In genomic region chr2:121677649-121677986, GRCm38 (mm10) we compare ENCODE assay signal across 15 mouse cellular contexts.
DNase-seq lines count a peak whose midpoint lies in the region; ATAC-seq and TF ChIP-seq lines count a peak whose summit lies in the region.
"Had no signal": no experiment of that assay in that cellular context is flagged by ENCODE, and none has a peak within 500 bp of the region (broad histone marks: within the 10 kb centered on the region; RNA-seq: fewer than 3 reads in every experiment).

No protein-coding gene starts in this region.

- TF ChIP-seq POLR2A in myocyte (IDR thresholded peaks at IDR 0.05; ENCODE audit: insufficient read length, low read depth), result no peak

- H3K9ac ChIP-seq in heart, embryonic 14.5 days (ENCODE audit: low read length), result no peak overlapping the region
- no peak overlapping the region for H3K9ac ChIP-seq in midbrain, embryonic 11.5 days (ENCODE audit: low read length)
- H3K9ac ChIP-seq: embryonic facial prominence, embryonic 13.5 days; intestine, embryonic 15.5 days; liver, postnatal 0 days; neural tube, embryonic 12.5 days had no signal

- no peak overlapping the region for H3K4me3 ChIP-seq in heart, embryonic 14.5 days (ENCODE audit: control insufficient read depth in 1 of 2, insufficient read depth in 1 of 2, low read depth in 1 of 2, low read length in 2 of 2)
- H3K4me3 ChIP-seq in midbrain, embryonic 10.5 days, result no peak overlapping the region
- no peak overlapping the region for H3K4me3 ChIP-seq in midbrain, embryonic 11.5 days (ENCODE audit: low read depth, low read length)
- no peak overlapping the region for H3K4me3 ChIP-seq in myocyte
- H3K4me3 ChIP-seq: embryonic facial prominence, embryonic 13.5 days; intestine, embryonic 15.5 days; neural tube, embryonic 12.5 days had no signal

- H3K79me2 ChIP-seq in myocyte (ENCODE audit: control insufficient read depth, insufficient read depth), result no peaks in the 10 kb centered on the region

- H3K27me3 ChIP-seq in heart, embryonic 14.5 days (ENCODE audit: control insufficient read depth, insufficient read depth, low read length), result no peaks in the 10 kb centered on the region
- H3K27me3 ChIP-seq in midbrain, embryonic 10.5 days (ENCODE audit: low read depth, poor library complexity, severe bottlenecking), result no peaks in the 10 kb centered on the region
- no peaks in the 10 kb centered on the region for H3K27me3 ChIP-seq in midbrain, embryonic 11.5 days (ENCODE audit: control insufficient read depth, insufficient read depth, low read length)
- H3K27me3 ChIP-seq in myocyte (ENCODE audit: control insufficient read depth, insufficient read depth, insufficient read length), result no peaks in the 10 kb centered on the region
- H3K27me3 ChIP-seq: embryonic facial prominence, embryonic 13.5 days; intestine, embryonic 15.5 days; neural tube, embryonic 12.5 days had no signal

- H3ac ChIP-seq in myocyte (ENCODE audit: control insufficient read depth, insufficient read length), result no peak overlapping the region

- intact Hi-C loops in heart, postnatal 14 days (cut with DNase I), result no loop called here

- H3K4me2 ChIP-seq in heart, embryonic 14.5 days (ENCODE audit: low read length), result peak overlapping the region; percentile 19
- no peak overlapping the region for H3K4me2 ChIP-seq in midbrain, embryonic 11.5 days
- H3K4me2 ChIP-seq in myocyte (ENCODE audit: low read depth), result peak overlapping the region; percentile 45
- H3K4me2 ChIP-seq: embryonic facial prominence, embryonic 13.5 days; intestine, embryonic 15.5 days; neural tube, embryonic 12.5 days had no signal

- H3K4me1 ChIP-seq in heart, embryonic 14.5 days (ENCODE audit: control insufficient read depth in 2 of 2, insufficient read depth in 2 of 2, low read length in 2 of 2), result peaks cover 0 to 2% of the 10 kb centered on the region in 2 experiments; a peak in 2 of 4 replicates
- H3K4me1 ChIP-seq in midbrain, embryonic 10.5 days, result peaks cover 16% of the 10 kb centered on the region
- no peaks in the 10 kb centered on the region for H3K4me1 ChIP-seq in midbrain, embryonic 11.5 days (ENCODE audit: control insufficient read depth, insufficient read depth, low read length)
- H3K4me1 ChIP-seq: embryonic facial prominence, embryonic 13.5 days; intestine, embryonic 15.5 days; neural tube, embryonic 12.5 days had no signal

- DNase-seq in heart, postnatal 14 days, result no peak
- DNase-seq in midbrain, embryonic 10.5 days (ENCODE audit: low spot score), result no peak
- DNase-seq in midbrain, embryonic 11.5 days (ENCODE audit: low spot score, missing footprints), result no peak
- no peak for DNase-seq in kidney, postnatal 36 days
- DNase-seq: cerebellum, adult 9-10 months; liver; liver, postnatal 0 days; thymus, postnatal 4 days had no signal

- H3K36me3 ChIP-seq in heart, embryonic 14.5 days (ENCODE audit: control insufficient read depth, insufficient read depth, low read length), result no peaks in the 10 kb centered on the region
- no peaks in the 10 kb centered on the region for H3K36me3 ChIP-seq in midbrain, embryonic 10.5 days
- H3K36me3 ChIP-seq in midbrain, embryonic 11.5 days (ENCODE audit: control insufficient read depth, insufficient read depth, low read length), result no peaks in the 10 kb centered on the region
- no peaks in the 10 kb centered on the region for H3K36me3 ChIP-seq in myocyte (ENCODE audit: control insufficient read depth, insufficient read depth)
- H3K36me3 ChIP-seq: embryonic facial prominence, embryonic 13.5 days; G1E; intestine, embryonic 15.5 days; neural tube, embryonic 12.5 days had no signal

- H3K9me3 ChIP-seq in heart, embryonic 14.5 days (ENCODE audit: control insufficient read depth, low read length), result no peaks in the 10 kb centered on the region
- peaks cover 4% of the 10 kb centered on the region for H3K9me3 ChIP-seq in midbrain, embryonic 10.5 days (replicated peaks)
- no peaks in the 10 kb centered on the region for H3K9me3 ChIP-seq in midbrain, embryonic 11.5 days (ENCODE audit: control insufficient read depth, low read length)
- H3K9me3 ChIP-seq: embryonic facial prominence, embryonic 13.5 days; intestine, embryonic 15.5 days; neural tube, embryonic 12.5 days had no signal

- no peak for ATAC-seq in heart, embryonic 14.5 days (ENCODE audit: insufficient number of reproducible peaks, insufficient read depth, low FRiP score, low read depth)
- ATAC-seq in midbrain, embryonic 11.5 days (ENCODE audit: low FRiP score), result no peak
- 0 out of 2 replicates have a peak, but pooled peaks have one; percentile 11 for ATAC-seq in megakaryocyte progenitor cell, adult 5-6 weeks (replicated peaks; ENCODE audit: poor library complexity)
- ATAC-seq: intestine, embryonic 15.5 days; liver, postnatal 0 days had no signal

- H3K27ac ChIP-seq in heart, embryonic 14.5 days (replicated peaks in 1 of 2; ENCODE audit: control insufficient read depth in 1 of 2, insufficient read depth in 1 of 2, low read depth in 2 of 2, low read length in 2 of 2), result peak overlapping the region in 1 of 2 experiments; percentile 35; a peak in 2 of 4 replicates
- H3K27ac ChIP-seq in midbrain, embryonic 10.5 days (replicated peaks), result 0 out of 2 replicates have a peak overlapping the region, but pooled peaks have one; percentile 9
- no peak overlapping the region for H3K27ac ChIP-seq in midbrain, embryonic 11.5 days (ENCODE audit: low read depth, low read length)
- H3K27ac ChIP-seq: embryonic facial prominence, embryonic 13.5 days; intestine, embryonic 15.5 days; neural tube, embryonic 12.5 days had no signal

- WGBS in heart, embryonic 14.5 days, result 61% methylated on average over 6 of the region's 6 CpGs
- 79% methylated on average over 6 of the region's 6 CpGs for WGBS in midbrain, embryonic 10.5 days
- 70% methylated on average over 6 of the region's 6 CpGs for WGBS in midbrain, embryonic 11.5 days

TF ChIP-seq in myocyte, 11 proteins besides CTCF, POLR2A, EP300 and RAD21:
- TF ChIP-seq CEBPB (IDR thresholded peaks at IDR 0.05; ENCODE audit: insufficient read depth, poor library complexity, severe bottlenecking) (peak; percentile 41; the same call in 1 of the 2 replicates), E2F4 (IDR thresholded peaks at IDR 0.05; ENCODE audit: insufficient read depth) (no peak), USF1 (IDR thresholded peaks at IDR 0.05; ENCODE audit: low read depth) (no peak), MYOD1 (IDR thresholded peaks at IDR 0.05; ENCODE audit: control insufficient read depth in 1 of 3, insufficient read length in 2 of 3, low read depth in 2 of 3) (peak in 2 of 3 experiments; percentile 4 to 65), TCF12 (IDR thresholded peaks at IDR 0.05; ENCODE audit: insufficient read depth, poor library complexity, severe bottlenecking) (no peak), MYOG (IDR thresholded peaks at IDR 0.05; ENCODE audit: control insufficient read depth in 1 of 3, insufficient read depth in 1 of 3, insufficient read length in 2 of 3, low read depth in 2 of 3) (peak in 2 of 3 experiments; percentile 31 to 83), MAX (IDR thresholded peaks at IDR 0.05; ENCODE audit: low read depth) (no peak), SRF (IDR thresholded peaks at IDR 0.05; ENCODE audit: control insufficient read depth, insufficient read length, low read depth) (no peak), POLR2AphosphoS2 (IDR thresholded peaks at IDR 0.05; ENCODE audit: insufficient read length, low read depth) (no peak), REST (IDR thresholded peaks at IDR 0.05; ENCODE audit: insufficient read depth, insufficient read length) (no peak), TCF3 (IDR thresholded peaks at IDR 0.05; ENCODE audit: insufficient read length, low read depth) (peak; percentile 33)
